Mouse (Mus musculus): ENCODE results near the gene Ube2v1.

DNA sequence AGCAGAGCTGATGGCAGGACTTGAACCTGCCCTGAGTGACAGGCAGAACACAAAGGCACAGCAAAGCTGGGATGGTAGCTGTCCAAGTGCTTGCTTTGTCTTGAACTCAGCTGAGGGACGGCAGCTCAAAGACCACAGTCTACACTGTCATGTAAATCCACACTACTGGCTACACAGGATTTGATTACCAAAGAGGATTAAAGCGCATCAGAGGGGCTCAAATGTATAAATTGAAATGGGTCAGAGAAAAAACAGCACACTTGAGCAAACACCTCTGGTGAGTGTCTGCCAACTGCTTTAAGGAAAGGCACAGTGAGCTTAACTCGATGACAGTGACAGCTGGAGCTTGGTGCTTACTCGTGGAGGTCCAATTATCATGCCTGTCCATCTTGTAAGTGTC is 14.4 kb downstream of the Ube2v1 start:
- no peak for TF ChIP-seq CTCF (IDR thresholded peaks at IDR 0.05 in 2 of 3, conservative IDR thresholded peaks at IDR 0.05 in 1 of 3; ENCODE audit: control insufficient read depth in 1 of 3, insufficient read depth in 1 of 3, low read depth in 2 of 3, low read length in 3 of 3, poor library complexity in 1 of 3, severe bottlenecking in 1 of 3)
- no peak for TF ChIP-seq RCOR1 (IDR thresholded peaks at IDR 0.05; ENCODE audit: low read depth, low read length)
- no peak for TF ChIP-seq CHD1 (IDR thresholded peaks at IDR 0.05; ENCODE audit: low read depth, low read length)
- no peak for TF ChIP-seq MAX (IDR thresholded peaks at IDR 0.05; ENCODE audit: low read length)
- TF ChIP-seq POLR2A (IDR thresholded peaks at IDR 0.05; ENCODE audit: control insufficient read depth in 1 of 2, insufficient read depth in 1 of 2, low read depth in 1 of 2, low read length in 2 of 2, poor library complexity in 1 of 2), result no peak
- TF ChIP-seq EP300 (IDR thresholded peaks at IDR 0.05; ENCODE audit: low read depth in 1 of 2, low read length in 2 of 2), result no peak
- TF ChIP-seq CHD2 (IDR thresholded peaks at IDR 0.05; ENCODE audit: low read length), result no peak
- TF ChIP-seq MEF2A (IDR thresholded peaks at IDR 0.05; ENCODE audit: extremely low read depth, insufficient replicate concordance, low read depth, low read length, poor library complexity, severe bottlenecking), result no peak
